Mouse (Mus musculus): Measurements from ENCODE around the gene Ccdc117.
"Not testable (repeated sequence)": the region's sequence is repeated elsewhere in the genome, so short reads cannot be mapped to it uniquely, and the experiment has no call there.

- not testable (repeated sequence) for TF ChIP-seq CTCF, EP300 (IDR thresholded peaks at IDR 0.05; ENCODE audit: low read depth)
Measured at GRCm38 (mm10) chr11:5489433-5489832, 52.6 kb downstream of the Ccdc117 start.

Measured in heart, postnatal 0 days (tissue).